Mouse (Mus musculus): Measurements from ENCODE around the gene Zbtb22.

Gene Zbtb22

GRCm38 (mm10) chr17:33948090-33948904 lies 32.6 kb downstream of the Zbtb22 start:
- in situ Hi-C loops (cut with MseI, MboI) = no loop called here

GRCm38 (mm10) chr17:33948905-33949537 lies 33.3 kb downstream of the Zbtb22 start:
- in situ Hi-C loops (cut with MseI, MboI) = no loop called here

- in situ Hi-C loops (cut with MseI, MboI) = loop anchor here in 1 of 2 experiments (25.0 kb wide), 1 partner anchor 1687 kb away; the partner anchor contains the start of genes Gm9573 and Mucl3
Measured at GRCm38 (mm10) chr17:33950131-33950625, 34.5 kb downstream of the Zbtb22 start.

GRCm38 (mm10) chr17:33951021-33951946 lies 35.6 kb downstream of the Zbtb22 start, which contains the start of gene B3galt4:
Gene B3galt4 (minus strand): TSS chr17:33951488.
- in situ Hi-C loops (cut with MseI, MboI) = loop anchor here in 1 of 2 experiments (25.0 kb wide), 1 partner anchor 1686 kb away; the partner anchor contains the start of genes Gm9573 and Mucl3

GRCm38 (mm10) chr17:33952015-33952414 lies 36.3 kb downstream of the Zbtb22 start:
- in situ Hi-C loops (cut with MseI, MboI) = loop anchor here in 1 of 2 experiments (25.0 kb wide), 1 partner anchor 1685 kb away; the partner anchor contains the start of genes Gm9573 and Mucl3

- in situ Hi-C loops (cut with MseI, MboI) = loop anchor here in 1 of 2 experiments (25.0 kb wide), 1 partner anchor 1684 kb away; the partner anchor contains the start of genes Gm9573 and Mucl3
Measured at GRCm38 (mm10) chr17:33952879-33953278, 37.2 kb downstream of the Zbtb22 start.

GRCm38 (mm10) chr17:33953310-33953709 lies 37.6 kb downstream of the Zbtb22 start:
- in situ Hi-C loops (cut with MseI, MboI) = loop anchor here in 1 of 2 experiments (25.0 kb wide), 1 partner anchor 1684 kb away; the partner anchor contains the start of genes Gm9573 and Mucl3

GRCm38 (mm10) chr17:33953961-33954565 lies 38.4 kb downstream of the Zbtb22 start:
- in situ Hi-C loops (cut with MseI, MboI) = loop anchor here in 1 of 2 experiments (25.0 kb wide), 1 partner anchor 1683 kb away; the partner anchor contains the start of genes Gm9573 and Mucl3

- in situ Hi-C loops (cut with MseI, MboI) = loop anchor here in 1 of 2 experiments (25.0 kb wide), 1 partner anchor 1682 kb away; the partner anchor contains the start of genes Gm9573 and Mucl3
Measured at GRCm38 (mm10) chr17:33954646-33955554, 39.2 kb downstream of the Zbtb22 start.

- in situ Hi-C loops (cut with MseI, MboI) = loop anchor here in 1 of 2 experiments (25.0 kb wide), 1 partner anchor 1682 kb away; the partner anchor contains the start of genes Gm9573 and Mucl3
Measured at GRCm38 (mm10) chr17:33955555-33956214, 40.0 kb downstream of the Zbtb22 start, which contains the start of the genes Vps52 and Rps18. Gene Vps52 (plus strand): TSS chr17:33955812. Gene Rps18 (minus strand): TSS chr17:33956001.

- in situ Hi-C loops (cut with MseI, MboI) = loop anchor here in 1 of 2 experiments (25.0 kb wide), 1 partner anchor 1681 kb away; the partner anchor contains the start of genes Gm9573 and Mucl3
Measured at GRCm38 (mm10) chr17:33956336-33956735, 40.6 kb downstream of the Zbtb22 start.

GRCm38 (mm10) chr17:33957493-33957892 lies 41.8 kb downstream of the Zbtb22 start:
- in situ Hi-C loops (cut with MseI, MboI) = loop anchor here in 1 of 2 experiments (25.0 kb wide), 1 partner anchor 1680 kb away; the partner anchor contains the start of genes Gm9573 and Mucl3

GRCm38 (mm10) chr17:33958451-33958850 lies 42.7 kb downstream of the Zbtb22 start:
- in situ Hi-C loops (cut with MseI, MboI) = loop anchor here in 1 of 2 experiments (25.0 kb wide), 1 partner anchor 1679 kb away; the partner anchor contains the start of genes Gm9573 and Mucl3

- in situ Hi-C loops (cut with MseI, MboI) = loop anchor here in 1 of 2 experiments (25.0 kb wide), 1 partner anchor 1678 kb away; the partner anchor contains the start of genes Gm9573 and Mucl3
Measured at GRCm38 (mm10) chr17:33959135-33959534, 43.4 kb downstream of the Zbtb22 start.

- in situ Hi-C loops (cut with MseI, MboI) = loop anchor here in 1 of 2 experiments (25.0 kb wide), 1 partner anchor 1677 kb away; the partner anchor contains the start of genes Gm9573 and Mucl3
Measured at GRCm38 (mm10) chr17:33959948-33960347, 44.2 kb downstream of the Zbtb22 start.

GRCm38 (mm10) chr17:33962876-33963275 lies 47.2 kb downstream of the Zbtb22 start:
- in situ Hi-C loops (cut with MseI, MboI) = loop anchor here in 1 of 2 experiments (25.0 kb wide), 1 partner anchor 1674 kb away; the partner anchor contains the start of genes Gm9573 and Mucl3

- in situ Hi-C loops (cut with MseI, MboI) = loop anchor here in 1 of 2 experiments (25.0 kb wide), 1 partner anchor 1672 kb away; the partner anchor contains the start of genes Gm9573 and Mucl3
Measured at GRCm38 (mm10) chr17:33965082-33965845, 49.6 kb downstream of the Zbtb22 start.
